Mouse (Mus musculus): ENCODE measurements around the gene Ppp2r1b.

Gene Ppp2r1b

GRCm38 (mm10) chr9:50942711-50943110 is 97.6 kb downstream of the Ppp2r1b start:
- in situ Hi-C loops (cut with MboI; ENCODE audit: low pct_unique_long_range_greater_than_20kb in 1 of 2, low sequenced_read_pairs in 2 of 2, unreplicated experiment in 1 of 2), result no loop called here
